Mouse (Mus musculus): ENCODE measurements around the gene Deup1. TPM values are rescaled to one million over a fixed set of nuclear protein-coding genes. Genes with fewer than 3 reads are reported as not detected.

The Deup1 gene
- polyA plus RNA-seq, 1 experiment from 2014 or later: 21.0 TPM

DNA sequence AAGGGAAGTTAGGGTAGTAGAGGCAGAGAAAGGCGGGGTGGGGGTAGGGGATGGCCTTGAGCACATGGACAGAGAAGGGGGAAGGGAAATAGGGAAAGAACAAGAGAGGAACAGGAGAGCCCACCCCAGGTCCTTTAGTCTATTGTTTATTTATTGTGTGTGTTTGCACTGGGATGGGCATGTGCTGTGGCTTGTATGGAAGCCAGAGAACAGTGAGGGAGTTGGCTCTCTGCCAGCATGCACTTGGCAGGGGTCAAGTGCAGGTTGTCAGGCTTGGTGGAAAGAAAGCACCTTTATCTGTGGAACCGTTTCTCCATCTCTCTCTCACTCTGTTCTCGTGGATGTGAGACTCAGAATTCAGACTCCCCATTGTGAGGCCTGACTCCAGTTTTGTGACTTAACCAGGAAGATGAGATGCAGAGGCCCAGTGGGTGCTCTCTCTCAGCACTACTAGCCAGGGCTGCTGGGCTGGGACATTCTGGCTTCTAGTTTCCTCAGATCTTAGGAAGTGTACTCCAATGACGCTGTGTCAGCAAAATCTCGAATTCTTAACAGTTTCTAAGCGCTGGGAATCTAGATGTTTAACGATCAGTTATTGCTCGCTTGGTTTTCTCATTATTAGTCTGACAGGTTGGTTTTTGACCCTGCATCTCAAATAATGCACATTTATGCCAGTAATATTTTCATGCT is 98.3 kb downstream of the Deup1 start:
- WGBS: 33% methylated on average over 8 of the region's 8 CpGs
- Histone ChIP-seq H3K4me2 (ENCODE audit: low read depth, low read length) (no peak overlapping the region), H3K9me3 (ENCODE audit: control insufficient read depth, low read length) (no peaks in the 10 kb centered on the region), H3K4me3 (ENCODE audit: low read length) (no peak overlapping the region), H3K27ac (ENCODE audit: low read length) (peak overlapping the region; percentile 14; the same call in 1 of the 2 replicates), H3K36me3 (ENCODE audit: control insufficient read depth, insufficient read depth, low read length) (no peaks in the 10 kb centered on the region), H3K27me3 (ENCODE audit: control insufficient read depth, insufficient read depth, low read depth, low read length) (no peaks in the 10 kb centered on the region), H3K4me1 (replicated peaks; ENCODE audit: control insufficient read depth, insufficient read depth, low read length) (peaks cover 46% of the 10 kb centered on the region), H3K9ac (ENCODE audit: low read length) (no peak overlapping the region)
- ATAC-seq (ENCODE audit: low read depth): peak; percentile 44

DNA sequence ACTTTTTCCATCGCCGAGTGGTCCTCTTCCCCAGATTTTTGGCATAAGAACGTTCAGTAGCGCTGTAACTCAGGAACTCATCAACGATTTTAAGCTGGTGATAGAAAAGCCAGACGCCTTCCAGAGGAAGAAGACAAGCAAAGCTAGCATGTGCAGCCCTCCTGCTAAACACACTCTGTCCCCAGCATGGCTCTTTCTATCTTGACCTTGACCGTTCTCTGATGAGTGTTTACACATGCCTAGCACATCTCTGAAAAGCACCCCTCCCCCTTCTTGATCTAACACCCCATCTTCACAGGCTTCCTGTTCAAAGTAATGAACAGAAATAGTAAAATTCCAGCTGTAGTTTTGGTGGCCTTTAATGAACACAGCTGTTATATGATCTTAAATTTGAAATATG is 99.4 kb downstream of the Deup1 start:
- WGBS: 23% methylated on average over 7 of the region's 7 CpGs
- Histone ChIP-seq H3K4me3 (ENCODE audit: low read length) (no peak overlapping the region), H3K27me3 (ENCODE audit: control insufficient read depth, insufficient read depth, low read depth, low read length) (no peaks in the 10 kb centered on the region), H3K9me3 (ENCODE audit: control insufficient read depth, low read length) (no peaks in the 10 kb centered on the region), H3K27ac (ENCODE audit: low read length) (no peak overlapping the region), H3K4me2 (ENCODE audit: low read depth, low read length) (no peak overlapping the region), H3K9ac (ENCODE audit: low read length) (no peak overlapping the region), H3K36me3 (ENCODE audit: control insufficient read depth, insufficient read depth, low read length) (no peaks in the 10 kb centered on the region), H3K4me1 (replicated peaks; ENCODE audit: control insufficient read depth, insufficient read depth, low read length) (peaks cover 53% of the 10 kb centered on the region)
- no peak for ATAC-seq (ENCODE audit: low read depth)

DNA sequence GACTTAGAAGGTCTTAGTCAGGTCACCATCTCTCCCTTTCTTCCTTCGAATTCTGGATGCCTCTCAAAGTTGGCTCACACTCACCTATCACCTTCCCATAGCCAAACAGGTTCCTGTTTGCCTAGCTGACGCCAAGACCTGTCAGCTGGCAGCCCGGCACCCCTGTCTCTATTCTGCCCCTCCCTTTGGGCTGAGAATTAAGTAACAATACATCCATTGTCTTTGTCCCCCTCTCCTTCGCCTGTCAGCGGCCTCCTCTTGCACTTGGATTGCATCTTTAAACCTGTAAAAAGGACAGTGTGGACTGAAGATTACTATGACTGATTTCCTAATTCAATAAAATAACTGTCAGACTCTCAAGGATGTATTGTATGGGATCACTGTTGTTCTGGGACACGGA is 99.9 kb downstream of the Deup1 start:
- Histone ChIP-seq H3K4me1 (replicated peaks; ENCODE audit: control insufficient read depth, insufficient read depth, low read length) (peaks cover 56% of the 10 kb centered on the region), H3K9ac (ENCODE audit: low read length) (no peak overlapping the region), H3K4me3 (ENCODE audit: low read length) (no peak overlapping the region), H3K27me3 (ENCODE audit: control insufficient read depth, insufficient read depth, low read depth, low read length) (no peaks in the 10 kb centered on the region), H3K27ac (ENCODE audit: low read length) (no peak overlapping the region), H3K36me3 (ENCODE audit: control insufficient read depth, insufficient read depth, low read length) (no peaks in the 10 kb centered on the region), H3K9me3 (ENCODE audit: control insufficient read depth, low read length) (no peaks in the 10 kb centered on the region), H3K4me2 (ENCODE audit: low read depth, low read length) (no peak overlapping the region)
- WGBS: 26% methylated on average over 6 of the region's 6 CpGs
- ATAC-seq (ENCODE audit: low read depth): no peak

DNA sequence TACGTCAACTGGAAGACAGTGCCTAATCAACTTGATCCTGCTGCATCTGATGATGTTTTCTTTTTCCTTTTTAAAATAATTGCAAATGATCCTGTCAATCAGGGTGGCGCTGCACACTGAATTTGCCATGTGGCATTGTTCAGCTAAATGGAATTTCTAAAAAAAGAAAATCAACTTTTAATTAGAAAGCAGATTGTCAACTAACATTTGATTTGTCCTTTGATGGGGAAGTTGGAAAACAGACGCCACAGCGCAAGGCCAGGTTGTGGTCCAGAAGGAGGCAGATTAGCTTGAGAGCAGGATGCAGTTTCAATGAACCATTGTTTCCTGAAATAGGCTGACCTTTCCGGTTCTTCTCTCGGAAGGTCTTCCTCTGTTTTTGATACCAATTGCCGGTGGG is 101.2 kb downstream of the Deup1 start:
- H3K27ac ChIP-seq (ENCODE audit: low read length): 0 out of 2 replicates have a peak overlapping the region, but pooled peaks have one; percentile 79
- no peaks in the 10 kb centered on the region for H3K27me3 ChIP-seq (ENCODE audit: control insufficient read depth, insufficient read depth, low read depth, low read length)
- WGBS: 48% methylated on average over 7 of the region's 7 CpGs
- ATAC-seq (ENCODE audit: low read depth): no peak
- H3K9me3 ChIP-seq (ENCODE audit: control insufficient read depth, low read length): no peaks in the 10 kb centered on the region
- H3K4me2 ChIP-seq (ENCODE audit: low read depth, low read length): no peak overlapping the region
- H3K36me3 ChIP-seq (ENCODE audit: control insufficient read depth, insufficient read depth, low read length): no peaks in the 10 kb centered on the region
- H3K4me3 ChIP-seq (ENCODE audit: low read length): no peak overlapping the region
- peaks cover 60% of the 10 kb centered on the region for H3K4me1 ChIP-seq (replicated peaks; ENCODE audit: control insufficient read depth, insufficient read depth, low read length)
- no peak overlapping the region for H3K9ac ChIP-seq (ENCODE audit: low read length)

DNA sequence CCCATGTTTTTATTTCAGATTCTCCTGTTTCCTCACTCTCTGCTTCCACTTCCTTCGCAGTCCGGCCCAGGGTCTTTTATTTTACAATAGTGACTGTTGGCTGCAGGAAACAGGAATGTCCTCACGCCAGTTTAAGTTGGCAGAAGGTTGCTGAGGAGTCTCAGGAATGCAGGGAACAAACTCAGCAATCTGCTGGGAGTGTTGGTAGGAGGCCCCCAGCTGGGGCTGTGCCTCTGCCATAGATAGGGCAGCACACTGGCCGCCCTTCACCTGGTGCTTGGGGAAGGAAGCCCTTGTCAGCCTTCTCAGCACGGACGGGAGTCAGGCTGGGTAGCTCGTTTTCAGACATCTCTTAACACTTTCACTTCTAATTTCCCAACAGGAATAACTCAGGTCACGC is 102.5 kb downstream of the Deup1 start:
- Histone ChIP-seq H3K36me3 (ENCODE audit: control insufficient read depth, insufficient read depth, low read length) (no peaks in the 10 kb centered on the region), H3K9ac (ENCODE audit: low read length) (0 out of 2 replicates have a peak overlapping the region, but pooled peaks have one; percentile 21), H3K9me3 (ENCODE audit: control insufficient read depth, low read length) (no peaks in the 10 kb centered on the region), H3K27ac (ENCODE audit: low read length) (peak overlapping the region; percentile 79), H3K4me3 (ENCODE audit: low read length) (no peak overlapping the region), H3K4me2 (ENCODE audit: low read depth, low read length) (peak overlapping the region; percentile 12), H3K4me1 (replicated peaks; ENCODE audit: control insufficient read depth, insufficient read depth, low read length) (peaks cover 60% of the 10 kb centered on the region), H3K27me3 (ENCODE audit: control insufficient read depth, insufficient read depth, low read depth, low read length) (no peaks in the 10 kb centered on the region)
- WGBS: 25% methylated on average over 8 of the region's 8 CpGs
- peak; percentile 81 for ATAC-seq (ENCODE audit: low read depth)

DNA sequence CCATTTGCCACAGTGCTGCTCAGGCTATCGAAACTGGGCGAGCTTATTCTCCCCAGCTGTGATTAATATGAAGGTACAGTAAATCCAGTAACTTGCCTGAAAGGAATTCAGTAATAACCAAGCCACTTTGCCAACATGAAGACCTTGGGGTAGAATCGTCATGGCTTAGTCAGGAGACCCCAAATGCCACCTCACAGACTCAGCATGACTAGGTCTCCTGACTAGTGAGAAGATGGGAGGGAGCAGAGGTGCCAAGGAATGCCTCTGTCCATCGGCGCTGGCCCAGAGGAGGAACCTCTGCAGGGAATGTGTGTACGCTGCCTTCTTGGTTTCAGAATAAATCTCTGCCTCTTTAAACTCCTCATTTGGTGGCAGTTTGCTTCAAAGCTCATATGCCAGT is 104.1 kb downstream of the Deup1 start:
- ATAC-seq (ENCODE audit: low read depth): no peak
- Histone ChIP-seq H3K4me3 (ENCODE audit: low read length) (no peak overlapping the region), H3K27me3 (ENCODE audit: control insufficient read depth, insufficient read depth, low read depth, low read length) (no peaks in the 10 kb centered on the region), H3K9me3 (ENCODE audit: control insufficient read depth, low read length) (no peaks in the 10 kb centered on the region), H3K27ac (ENCODE audit: low read length) (no peak overlapping the region), H3K36me3 (ENCODE audit: control insufficient read depth, insufficient read depth, low read length) (no peaks in the 10 kb centered on the region), H3K9ac (ENCODE audit: low read length) (no peak overlapping the region), H3K4me1 (replicated peaks; ENCODE audit: control insufficient read depth, insufficient read depth, low read length) (peaks cover 45% of the 10 kb centered on the region), H3K4me2 (ENCODE audit: low read depth, low read length) (no peak overlapping the region)
- WGBS: 78% methylated on average over 6 of the region's 6 CpGs

DNA sequence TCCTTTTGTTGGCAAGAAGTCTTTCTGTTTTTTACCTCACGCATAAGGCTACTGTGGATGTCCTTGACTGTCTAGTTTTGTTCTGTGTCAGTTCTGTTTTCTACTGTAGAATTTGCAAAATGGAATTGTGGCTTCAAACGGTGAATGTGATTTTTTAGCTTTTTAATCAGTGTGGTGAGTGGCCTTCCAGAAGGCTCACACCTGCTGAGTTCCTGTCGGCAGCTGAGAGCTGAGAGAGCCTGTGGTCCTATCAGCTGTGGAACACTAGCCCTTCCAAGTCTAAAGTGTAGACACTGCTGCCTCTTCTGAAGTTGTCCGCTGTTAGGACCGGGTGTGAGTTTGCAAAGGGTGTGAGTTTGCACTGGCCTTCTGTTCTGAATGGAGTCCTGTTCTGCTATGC is 104.8 kb downstream of the Deup1 start:
- Histone ChIP-seq H3K9me3 (ENCODE audit: control insufficient read depth, low read length) (no peaks in the 10 kb centered on the region), H3K36me3 (ENCODE audit: control insufficient read depth, insufficient read depth, low read length) (no peaks in the 10 kb centered on the region), H3K4me1 (replicated peaks; ENCODE audit: control insufficient read depth, insufficient read depth, low read length) (peaks cover 37% of the 10 kb centered on the region), H3K4me2 (ENCODE audit: low read depth, low read length) (no peak overlapping the region), H3K9ac (ENCODE audit: low read length) (no peak overlapping the region), H3K27me3 (ENCODE audit: control insufficient read depth, insufficient read depth, low read depth, low read length) (no peaks in the 10 kb centered on the region), H3K27ac (ENCODE audit: low read length) (no peak overlapping the region; the same call in 1 of the 2 replicates), H3K4me3 (ENCODE audit: low read length) (no peak overlapping the region)
- WGBS: 58% methylated on average over 5 of the region's 5 CpGs
- ATAC-seq (ENCODE audit: low read depth): no peak

DNA sequence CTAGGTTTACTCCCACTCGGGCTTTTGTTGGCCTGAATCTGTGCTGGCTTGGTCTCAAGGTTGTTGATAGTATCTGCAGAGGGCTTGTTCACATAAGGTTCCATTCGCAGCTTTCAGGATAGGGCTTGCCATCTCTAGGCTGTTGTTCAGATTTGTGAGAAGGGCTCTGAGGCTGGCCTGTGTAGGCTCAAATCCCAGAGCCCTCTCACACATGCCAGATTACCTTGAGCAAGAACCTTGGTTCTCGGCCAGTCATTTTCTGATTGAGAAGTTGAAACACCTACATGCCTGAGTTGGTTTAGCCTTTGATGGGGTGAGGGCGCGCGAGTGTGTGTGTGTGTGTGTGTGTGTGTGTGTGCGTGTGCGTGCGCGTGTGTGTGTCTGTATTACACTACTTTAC is 105.4 kb downstream of the Deup1 start:
- Histone ChIP-seq H3K27ac (ENCODE audit: low read length) (no peak overlapping the region), H3K36me3 (ENCODE audit: control insufficient read depth, insufficient read depth, low read length) (no peaks in the 10 kb centered on the region), H3K9ac (ENCODE audit: low read length) (no peak overlapping the region; the same call in 1 of the 2 replicates), H3K9me3 (ENCODE audit: control insufficient read depth, low read length) (no peaks in the 10 kb centered on the region), H3K4me3 (ENCODE audit: low read length) (no peak overlapping the region), H3K27me3 (ENCODE audit: control insufficient read depth, insufficient read depth, low read depth, low read length) (no peaks in the 10 kb centered on the region), H3K4me1 (replicated peaks; ENCODE audit: control insufficient read depth, insufficient read depth, low read length) (peaks cover 35% of the 10 kb centered on the region), H3K4me2 (ENCODE audit: low read depth, low read length) (no peak overlapping the region)
- ATAC-seq (ENCODE audit: low read depth): no peak
- 84% methylated on average over 10 of the region's 10 CpGs for WGBS

DNA sequence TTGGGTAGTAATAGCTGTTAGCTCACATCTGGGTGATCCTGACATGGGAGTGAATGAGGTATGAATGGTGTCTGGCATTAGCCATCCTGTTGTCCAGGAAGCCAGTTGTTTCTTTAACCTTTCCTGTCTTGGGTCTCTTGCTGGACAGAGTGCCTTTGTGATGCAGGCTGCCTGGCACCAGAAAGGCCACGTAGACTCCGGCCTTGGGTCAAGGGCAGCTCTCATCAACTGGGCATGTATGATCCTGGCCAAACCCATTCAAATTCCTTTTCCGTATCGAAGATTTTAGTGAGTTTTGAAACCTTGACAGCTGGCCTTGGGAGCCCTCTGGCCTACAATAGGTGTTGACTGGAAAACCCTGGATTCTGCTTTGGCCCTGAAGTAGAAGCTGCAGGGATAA is 109.8 kb downstream of the Deup1 start:
- H3K4me3 ChIP-seq (ENCODE audit: low read length): no peak overlapping the region
- no peaks in the 10 kb centered on the region for H3K27me3 ChIP-seq (ENCODE audit: control insufficient read depth, insufficient read depth, low read depth, low read length)
- H3K36me3 ChIP-seq (ENCODE audit: control insufficient read depth, insufficient read depth, low read length): no peaks in the 10 kb centered on the region
- peaks cover 6% of the 10 kb centered on the region; the same call in 1 of the 2 replicates for H3K4me1 ChIP-seq (replicated peaks; ENCODE audit: control insufficient read depth, insufficient read depth, low read length)
- H3K9ac ChIP-seq (ENCODE audit: low read length): no peak overlapping the region
- H3K27ac ChIP-seq (ENCODE audit: low read length): no peak overlapping the region
- 70% methylated on average over 4 of the region's 4 CpGs for WGBS
- H3K9me3 ChIP-seq (ENCODE audit: control insufficient read depth, low read length): no peaks in the 10 kb centered on the region
- no peak overlapping the region for H3K4me2 ChIP-seq (ENCODE audit: low read depth, low read length)
- no peak for ATAC-seq (ENCODE audit: low read depth)
